Mouse (Mus musculus): ENCODE data around the gene Tbx3.

The Tbx3 gene

GRCm38 (mm10) chr5:119670566-119671108 is at the start of gene Tbx3:
Gene Tbx3, plus strand, starts transcription at chr5:119670669.
- peak; percentile 53 for DNase-seq

- DNase-seq, result no peak
Observed at GRCm38 (mm10) chr5:119622076-119622475, 48.4 kb upstream of the Tbx3 start.

GRCm38 (mm10) chr5:119624554-119624953 is 45.9 kb upstream of the Tbx3 start:
- no peak for DNase-seq

GRCm38 (mm10) chr5:119625603-119626002 is 44.9 kb upstream of the Tbx3 start:
- no peak for DNase-seq

GRCm38 (mm10) chr5:119626154-119626553 is 44.3 kb upstream of the Tbx3 start:
- no peak for DNase-seq

- no peak for DNase-seq
Observed at GRCm38 (mm10) chr5:119626662-119627061, 43.8 kb upstream of the Tbx3 start.

- no peak for DNase-seq
Observed at GRCm38 (mm10) chr5:119628100-119628499, 42.4 kb upstream of the Tbx3 start.

GRCm38 (mm10) chr5:119628746-119629327 is 41.6 kb upstream of the Tbx3 start:
- no peak for DNase-seq

GRCm38 (mm10) chr5:119633581-119633980 is 36.9 kb upstream of the Tbx3 start:
- peak; percentile 42 for DNase-seq

- DNase-seq, result no peak
Observed at GRCm38 (mm10) chr5:119634861-119635260, 35.6 kb upstream of the Tbx3 start.

GRCm38 (mm10) chr5:119638300-119638699 is 32.2 kb upstream of the Tbx3 start:
- no peak for DNase-seq

- no peak for DNase-seq
Observed at GRCm38 (mm10) chr5:119641094-119641493, 29.4 kb upstream of the Tbx3 start.

GRCm38 (mm10) chr5:119641714-119642113 is 28.8 kb upstream of the Tbx3 start:
- DNase-seq, result no peak

GRCm38 (mm10) chr5:119646965-119647364 is 23.5 kb upstream of the Tbx3 start:
- DNase-seq, result no peak

GRCm38 (mm10) chr5:119651135-119651965 is 19.1 kb upstream of the Tbx3 start:
- DNase-seq, result no peak

GRCm38 (mm10) chr5:119656354-119656753 is 14.1 kb upstream of the Tbx3 start:
- DNase-seq, result no peak

GRCm38 (mm10) chr5:119656856-119657255 is 13.6 kb upstream of the Tbx3 start:
- no peak for DNase-seq

- DNase-seq, result no peak
Observed at GRCm38 (mm10) chr5:119657362-119657761, 13.1 kb upstream of the Tbx3 start.

- DNase-seq, result no peak
Observed at GRCm38 (mm10) chr5:119657804-119658203, 12.7 kb upstream of the Tbx3 start.

- DNase-seq, result no peak
Observed at GRCm38 (mm10) chr5:119658396-119658795, 12.1 kb upstream of the Tbx3 start.

GRCm38 (mm10) chr5:119659041-119659440 is 11.4 kb upstream of the Tbx3 start:
- no peak for DNase-seq

GRCm38 (mm10) chr5:119660526-119661410 is 9.7 kb upstream of the Tbx3 start:
- DNase-seq, result no peak

- DNase-seq, result no peak
Observed at GRCm38 (mm10) chr5:119661474-119661873, 9.0 kb upstream of the Tbx3 start.
